Mouse (Mus musculus) brain, embryonic 14.5 days (tissue): ENCODE results near the gene AI593442.

Experiments
- CTCF ChIP-seq: fragments of 200-500 bp; IDR thresholded peaks from 2 replicates; pipeline ENCODE4 v1.5.1; 2012; ENCODE audit warnings: inconsistent platforms, mild to moderate bottlenecking, moderate library complexity, borderline replicate concordance; ENCODE audit not compliant: insufficient read depth, insufficient read length; ENCODE audit errors: extremely low read depth
- POLR2A ChIP-seq: fragments of 200-500 bp; IDR thresholded peaks from 2 replicates; pipeline ENCODE4 v1.6.1; 2012; ENCODE audit warnings: mild to moderate bottlenecking, inconsistent platforms, borderline replicate concordance; ENCODE audit not compliant: poor library complexity, insufficient read depth, insufficient read length, severe bottlenecking; ENCODE audit errors: extremely low read depth

DNA sequence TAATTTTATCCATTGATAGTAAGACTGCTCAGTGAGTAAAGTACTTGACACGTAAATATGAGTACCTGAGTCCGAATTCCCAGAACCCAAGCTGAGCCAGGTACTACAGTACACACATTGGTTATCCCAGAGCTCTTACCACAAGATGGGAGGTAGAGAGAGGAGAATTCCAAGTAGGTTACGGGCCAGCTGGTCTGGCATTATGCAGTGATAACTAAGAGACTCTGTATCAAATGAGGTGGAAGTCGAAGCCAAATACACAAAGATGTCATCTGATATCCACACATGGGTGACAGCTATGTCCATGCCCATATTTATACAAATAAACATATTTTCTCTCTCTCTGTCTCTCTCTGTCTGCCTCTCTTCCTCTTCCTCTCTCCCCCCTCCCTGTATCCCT is 35.4 kb downstream of the AI593442 start:
- TF ChIP-seq POLR2A (no peak), CTCF (no peak)
